Mouse (Mus musculus): ENCODE data around the gene Comp. TPM values are rescaled to one million over a fixed set of nuclear protein-coding genes. Genes with fewer than 3 reads are reported as not detected.

The Comp gene
- total RNA-seq, 2 experiments from 2014 or later = 2.4 to 3.4 TPM

DNA sequence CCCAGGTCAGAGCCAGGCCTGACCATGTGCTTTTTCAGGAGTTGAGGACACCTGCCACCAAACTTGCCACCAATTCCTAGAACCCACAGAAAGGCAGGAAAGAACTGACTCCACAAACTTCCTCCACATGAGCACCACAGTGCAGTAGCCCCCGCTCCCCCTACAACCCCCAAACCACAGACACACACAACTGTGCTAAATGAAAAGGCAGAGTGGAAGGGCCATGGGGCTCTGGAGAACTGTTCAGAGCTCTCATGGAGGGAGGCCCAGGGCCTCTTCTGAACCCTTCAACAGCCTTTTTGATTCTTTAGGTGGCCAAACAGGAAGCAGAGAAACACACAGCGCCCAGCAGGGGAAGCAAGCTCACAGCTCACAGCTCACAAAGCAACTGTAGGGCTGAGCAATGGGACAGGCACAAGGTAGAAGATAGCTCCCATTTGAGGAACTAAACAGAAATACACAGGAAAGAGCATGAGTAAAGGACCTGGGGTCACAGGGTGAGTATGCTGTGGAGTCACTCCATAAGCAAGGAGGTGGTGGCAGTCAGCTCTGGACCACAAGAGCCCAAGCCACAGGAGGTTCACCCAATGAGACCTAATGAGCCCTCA lies 53.0 kb downstream of the Comp start:
- intact Hi-C loops (cut with DNase I) = no loop called here
- DNase-seq = no peak

DNA sequence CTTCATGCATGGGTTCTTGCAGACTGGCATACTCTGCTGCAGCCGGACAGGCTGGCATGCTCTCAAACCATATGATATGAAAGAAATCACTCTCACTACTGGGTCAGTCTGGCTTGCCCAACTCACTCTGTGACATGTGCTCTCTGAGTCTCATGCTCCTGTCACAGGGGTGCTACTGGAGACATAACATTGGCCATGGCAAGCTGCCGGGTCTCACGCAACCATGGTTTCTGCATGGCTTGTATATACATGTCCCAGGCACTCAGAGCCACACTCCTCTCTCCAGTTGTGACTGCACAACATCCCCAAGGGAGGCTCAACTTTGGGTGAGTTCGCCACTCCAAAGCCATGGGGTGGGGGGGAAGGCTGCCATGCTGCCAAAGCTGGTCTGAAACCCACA lies 57.9 kb downstream of the Comp start:
- no peak for DNase-seq
- intact Hi-C loops (cut with DNase I) = no loop called here

Other genes with a start within 250 kb of the Comp start
- gene Nr2c2ap, start 242.2 kb upstream of the Comp start, total RNA-seq (2021) = 10 to 100 TPM; 10.9 to 12.8 TPM
- gene Rfxank, start 234.4 kb upstream of the Comp start, total RNA-seq (2021) = 10 to 100 TPM; 20.7 to 22.4 TPM
- 10 to 100 TPM; 30.3 TPM for gene Borcs8, start 234.1 kb upstream of the Comp start, total RNA-seq (2021)
- gene Mef2b, start 233.8 kb upstream of the Comp start, total RNA-seq (2021) = under 1 TPM; 0.38 to 0.45 TPM
- 100 to 1,000 TPM in 1 of 2 experiments, 10 to 100 TPM in 1; 88.3 to 103 TPM for gene Tmem161a, start 201.2 kb upstream of the Comp start, total RNA-seq (2021)
- 10 to 100 TPM; 43.0 to 48.6 TPM for gene Slc25a42, start 161.3 kb upstream of the Comp start, total RNA-seq (2021)
- 10 to 100 TPM; 42.9 to 47.8 TPM for gene Sugp2, start 139.3 kb upstream of the Comp start, total RNA-seq (2021)
- 1 to 10 TPM; 8.9 to 9.2 TPM for gene Armc6, start 139.1 kb upstream of the Comp start, total RNA-seq (2021)
- gene Homer3, start 90.7 kb upstream of the Comp start, total RNA-seq (2021) = 10 to 100 TPM; 25.6 to 28.2 TPM
- gene Ddx49, start 71.1 kb upstream of the Comp start, total RNA-seq (2021) = 10 to 100 TPM; 33.1 to 33.5 TPM
- gene Cope, start 71.0 kb upstream of the Comp start, total RNA-seq (2021) = 100 to 1,000 TPM; 160 to 173 TPM
- under 1 TPM; 0.57 to 0.67 TPM for gene Cers1, start 57.8 kb upstream of the Comp start, total RNA-seq (2021)
- gene Gdf1, start 43.7 kb upstream of the Comp start, total RNA-seq (2021) = under 1 TPM in 1 of 2 experiments, not detected in 1; 0.20 TPM
- 10 to 100 TPM; 40.8 to 48.8 TPM for gene Upf1, start 20.3 kb upstream of the Comp start, total RNA-seq (2021)
- gene Crtc1, start 66.0 kb downstream of the Comp start, total RNA-seq (2021) = 10 to 100 TPM; 11.0 to 15.6 TPM
- 1 to 10 TPM; 8.4 to 8.9 TPM for gene Klhl26, start 103.4 kb downstream of the Comp start, total RNA-seq (2021)
- gene Tmem59l, start 113.8 kb downstream of the Comp start, total RNA-seq (2021) = not detected
- gene Crlf1, start 119.6 kb downstream of the Comp start, total RNA-seq (2021) = under 1 TPM; 0.38 to 0.72 TPM
- 100 to 1,000 TPM; 108 to 114 TPM for gene Rex1bd, start 133.2 kb downstream of the Comp start, total RNA-seq (2021)
- gene Uba52, start 137.2 kb downstream of the Comp start, total RNA-seq (2021) = 1,000 to 10,000 TPM; 1,604 to 1,683 TPM
- gene Fkbp8, start 154.2 kb downstream of the Comp start, total RNA-seq (2021) = 100 to 1,000 TPM; 185 to 190 TPM
- 10 to 100 TPM; 79.5 to 81.3 TPM for gene Kxd1, start 154.4 kb downstream of the Comp start, total RNA-seq (2021)
- gene Ell, start 165.9 kb downstream of the Comp start, total RNA-seq (2021) = 10 to 100 TPM; 15.9 to 17.9 TPM
- 10 to 100 TPM; 25.8 to 29.6 TPM for gene Isyna1, start 220.8 kb downstream of the Comp start, total RNA-seq (2021)
- gene Ssbp4, start 235.3 kb downstream of the Comp start, total RNA-seq (2021) = 10 to 100 TPM; 54.7 to 55.6 TPM
- 1 to 10 TPM; 1.1 to 1.6 TPM for gene Lrrc25, start 242.6 kb downstream of the Comp start, total RNA-seq (2021)